Mouse (Mus musculus) C2C12 (cell line): ENCODE measurements at regions not wholly inside any gene's neighbourhood (a gene's known extent, or its start where the extent isn't known, plus 50 kb on each side); places are given as distances from the start of the nearest gene placed in this dataset.

Experiments
- CEBPB ChIP-seq: IDR thresholded peaks from one replicate; pipeline ENCODE4 v1.6.1; 2011; ENCODE audit warnings: low read depth, mild to moderate bottlenecking, control low read depth, moderate library complexity
- CTCF ChIP-seq: IDR thresholded peaks from one replicate; pipeline ENCODE4 v1.5.1; 2011; ENCODE audit not compliant: control insufficient read depth, insufficient read depth, insufficient read length
- MAX ChIP-seq: IDR thresholded peaks from one replicate; pipeline ENCODE4 v1.6.1; 2011; ENCODE audit warnings: mild to moderate bottlenecking, control low read depth
- MYOD1 ChIP-seq: IDR thresholded peaks from one replicate; pipeline ENCODE4 v1.6.1; 2011; ENCODE audit warnings: low read depth; ENCODE audit not compliant: control insufficient read depth, insufficient read length

GRCm38 (mm10) chr8:116242972-116243371 lies 261.8 kb upstream of the Dynlrb2 start:
- no peak for TF ChIP-seq CTCF
- no peak for TF ChIP-seq MAX
- TF ChIP-seq MYOD1 = no peak
- no peak for TF ChIP-seq CEBPB
